Mouse (Mus musculus): ENCODE data around the gene Scd2. TPM values are rescaled to one million over a fixed set of nuclear protein-coding genes. Genes with fewer than 3 reads are reported as not detected.
A peak's percentile ranks its signal among the peaks of the same experiment; 100 is the strongest.

Scd2 gene
- polyA plus RNA-seq (2015; fragmentation: Nextera tagmentation; extraction: Ambion mirVana), result 35.6 and 42.1 TPM in 2 replicates

GRCm38 (mm10) chr19:44292941-44293768 lies at the start of gene Scd2:
Gene Scd2 (plus strand): TSS chr19:44293674.
- Histone ChIP-seq H3K4me2 (replicated peaks; ENCODE audit: low read depth) (peak within 1 kb of the TSS; percentile 87), H3K27ac (ENCODE audit: low read depth, low read length) (peak within 1 kb of the TSS; percentile 82), H3K9me3 (ENCODE audit: control insufficient read depth) (no peaks in the 10 kb centered on the region), H3K4me3 (ENCODE audit: low read depth, low read length) (peak within 1 kb of the TSS; percentile 54), H3K4me1 (replicated peaks; ENCODE audit: control insufficient read depth, insufficient read depth, low read length) (0 out of 2 replicates have a peak, but pooled peaks cover 19% of the 10 kb centered on the region), H3K36me3 (ENCODE audit: control insufficient read depth, insufficient read depth) (peaks cover 16% of the 10 kb centered on the region; the same call in 1 of the 2 replicates), H3K27me3 (replicated peaks; ENCODE audit: control insufficient read depth, insufficient read depth, low read length) (no peaks in the 10 kb centered on the region), H3K9ac (ENCODE audit: low read depth, low read length) (peak within 1 kb of the TSS; percentile 46)
- WGBS, result 2% methylated on average over 21 of the region's 21 CpGs
- TF ChIP-seq CTCF (IDR thresholded peaks at IDR 0.05; ENCODE audit: low read depth), result no peak
- ATAC-seq, result peak; percentile 1; the same call in 1 of the 2 replicates

GRCm38 (mm10) chr19:44245761-44246171 lies 47.7 kb upstream of the Scd2 start:
- TF ChIP-seq CTCF (IDR thresholded peaks at IDR 0.05; ENCODE audit: low read depth), result peak; percentile 80
- H3K4me3 ChIP-seq (ENCODE audit: low read depth, low read length), result peak overlapping the region; percentile 15; the same call in 1 of the 2 replicates
- 0 out of 2 replicates have a peak overlapping the region, but pooled peaks have one; percentile 29 for H3K27ac ChIP-seq (ENCODE audit: low read depth, low read length)
- WGBS, result 3% methylated on average over 5 of the region's 5 CpGs
- H3K4me1 ChIP-seq (replicated peaks; ENCODE audit: control insufficient read depth, insufficient read depth, low read length), result peaks cover 7% of the 10 kb centered on the region
- no peaks in the 10 kb centered on the region for H3K9me3 ChIP-seq (ENCODE audit: control insufficient read depth)
- no peaks in the 10 kb centered on the region for H3K36me3 ChIP-seq (ENCODE audit: control insufficient read depth, insufficient read depth)
- no peak for ATAC-seq
- H3K9ac ChIP-seq (ENCODE audit: low read depth, low read length), result no peak overlapping the region
- no peaks in the 10 kb centered on the region for H3K27me3 ChIP-seq (replicated peaks; ENCODE audit: control insufficient read depth, insufficient read depth, low read length)
- peak overlapping the region; percentile 67 for H3K4me2 ChIP-seq (replicated peaks; ENCODE audit: low read depth)

- H3K4me1 ChIP-seq (replicated peaks; ENCODE audit: control insufficient read depth, insufficient read depth, low read length), result peaks cover 7% of the 10 kb centered on the region
- ATAC-seq, result no peak
- H3K27ac ChIP-seq (ENCODE audit: low read depth, low read length), result peak overlapping the region; percentile 29; the same call in 1 of the 2 replicates
- H3K9me3 ChIP-seq (ENCODE audit: control insufficient read depth), result no peaks in the 10 kb centered on the region
- no peak for TF ChIP-seq CTCF (IDR thresholded peaks at IDR 0.05; ENCODE audit: low read depth)
- 38% methylated on average over 11 of the region's 11 CpGs for WGBS
- no peak overlapping the region for H3K9ac ChIP-seq (ENCODE audit: low read depth, low read length)
- peak overlapping the region; percentile 67 for H3K4me2 ChIP-seq (replicated peaks; ENCODE audit: low read depth)
- no peaks in the 10 kb centered on the region for H3K36me3 ChIP-seq (ENCODE audit: control insufficient read depth, insufficient read depth)
- no peaks in the 10 kb centered on the region for H3K27me3 ChIP-seq (replicated peaks; ENCODE audit: control insufficient read depth, insufficient read depth, low read length)
- peak overlapping the region; percentile 15 for H3K4me3 ChIP-seq (ENCODE audit: low read depth, low read length)
Observed at GRCm38 (mm10) chr19:44246341-44246911, 47.0 kb upstream of the Scd2 start.

GRCm38 (mm10) chr19:44247281-44248080 lies 46.0 kb upstream of the Scd2 start:
- Histone ChIP-seq H3K9me3 (ENCODE audit: control insufficient read depth) (no peaks in the 10 kb centered on the region), H3K36me3 (ENCODE audit: control insufficient read depth, insufficient read depth) (no peaks in the 10 kb centered on the region), H3K27ac (ENCODE audit: low read depth, low read length) (peak overlapping the region; percentile 87), H3K4me1 (replicated peaks; ENCODE audit: control insufficient read depth, insufficient read depth, low read length) (peaks cover 7% of the 10 kb centered on the region), H3K4me2 (replicated peaks; ENCODE audit: low read depth) (peak overlapping the region; percentile 67), H3K27me3 (replicated peaks; ENCODE audit: control insufficient read depth, insufficient read depth, low read length) (no peaks in the 10 kb centered on the region), H3K9ac (ENCODE audit: low read depth, low read length) (peak overlapping the region; percentile 54), H3K4me3 (ENCODE audit: low read depth, low read length) (peak overlapping the region; percentile 39)
- TF ChIP-seq CTCF (IDR thresholded peaks at IDR 0.05; ENCODE audit: low read depth), result no peak
- ATAC-seq, result peak; percentile 12
- 5% methylated on average over 25 of the region's 25 CpGs for WGBS

GRCm38 (mm10) chr19:44248081-44248853 lies 45.2 kb upstream of the Scd2 start:
- Histone ChIP-seq H3K36me3 (ENCODE audit: control insufficient read depth, insufficient read depth) (no peaks in the 10 kb centered on the region), H3K9me3 (ENCODE audit: control insufficient read depth) (no peaks in the 10 kb centered on the region), H3K4me3 (ENCODE audit: low read depth, low read length) (peak overlapping the region; percentile 39), H3K9ac (ENCODE audit: low read depth, low read length) (peak overlapping the region; percentile 54; the same call in 1 of the 2 replicates), H3K27ac (ENCODE audit: low read depth, low read length) (peak overlapping the region; percentile 88), H3K4me1 (replicated peaks; ENCODE audit: control insufficient read depth, insufficient read depth, low read length) (peaks cover 7% of the 10 kb centered on the region), H3K27me3 (replicated peaks; ENCODE audit: control insufficient read depth, insufficient read depth, low read length) (no peaks in the 10 kb centered on the region), H3K4me2 (replicated peaks; ENCODE audit: low read depth) (peak overlapping the region; percentile 67)
- no peak for TF ChIP-seq CTCF (IDR thresholded peaks at IDR 0.05; ENCODE audit: low read depth)
- peak; percentile 99 for ATAC-seq
- WGBS, result 1% methylated on average over 36 of the region's 36 CpGs

Measured in intestine, postnatal 0 days (tissue).